Mouse (Mus musculus): ENCODE data around the gene Fam131c.
A peak's percentile ranks its signal among the peaks of the same experiment; 100 is the strongest.

The Fam131c gene

GRCm38 (mm10) chr4:141357811-141358210 is 10.2 kb upstream of the Fam131c start:
- no peak for DNase-seq (ENCODE audit: low read depth, low spot score)

- no peak for DNase-seq (ENCODE audit: low read depth, low spot score)
Measured at GRCm38 (mm10) chr4:141359222-141359621, 8.8 kb upstream of the Fam131c start.

- DNase-seq (ENCODE audit: low read depth, low spot score), result no peak
Measured at GRCm38 (mm10) chr4:141360846-141361245, 7.2 kb upstream of the Fam131c start.

- DNase-seq (ENCODE audit: low read depth, low spot score), result peak; percentile 73
Measured at GRCm38 (mm10) chr4:141362937-141363548, 5.0 kb upstream of the Fam131c start.

- no peak for DNase-seq (ENCODE audit: low read depth, low spot score)
Measured at GRCm38 (mm10) chr4:141365126-141365525, 2.9 kb upstream of the Fam131c start.

GRCm38 (mm10) chr4:141365876-141366275 is 2.1 kb upstream of the Fam131c start:
- DNase-seq (ENCODE audit: low read depth, low spot score), result no peak

GRCm38 (mm10) chr4:141372426-141372825 is 4.4 kb downstream of the Fam131c start:
- DNase-seq (ENCODE audit: low read depth, low spot score), result no peak

GRCm38 (mm10) chr4:141379674-141380073 is 11.7 kb downstream of the Fam131c start:
- DNase-seq (ENCODE audit: low read depth, low spot score), result no peak

- no peak for DNase-seq (ENCODE audit: low read depth, low spot score)
Measured at GRCm38 (mm10) chr4:141382406-141382805, 14.4 kb downstream of the Fam131c start.

- peak; percentile 50 for DNase-seq (ENCODE audit: low read depth, low spot score)
Measured at GRCm38 (mm10) chr4:141385275-141385674, 17.3 kb downstream of the Fam131c start.

GRCm38 (mm10) chr4:141386150-141386549 is 18.1 kb downstream of the Fam131c start:
- no peak for DNase-seq (ENCODE audit: low read depth, low spot score)

- peak; percentile 58 for DNase-seq (ENCODE audit: low read depth, low spot score)
Measured at GRCm38 (mm10) chr4:141387093-141387784, 19.2 kb downstream of the Fam131c start.

GRCm38 (mm10) chr4:141387933-141388332 is 19.9 kb downstream of the Fam131c start:
- DNase-seq (ENCODE audit: low read depth, low spot score), result no peak

GRCm38 (mm10) chr4:141389366-141390150 is 21.5 kb downstream of the Fam131c start:
- no peak for DNase-seq (ENCODE audit: low read depth, low spot score)

GRCm38 (mm10) chr4:141391293-141391692 is 23.3 kb downstream of the Fam131c start:
- DNase-seq (ENCODE audit: low read depth, low spot score), result no peak

GRCm38 (mm10) chr4:141394751-141395150 is 26.7 kb downstream of the Fam131c start:
- no peak for DNase-seq (ENCODE audit: low read depth, low spot score)

- no peak for DNase-seq (ENCODE audit: low read depth, low spot score)
Measured at GRCm38 (mm10) chr4:141397861-141398260, 29.8 kb downstream of the Fam131c start.

- no peak for DNase-seq (ENCODE audit: low read depth, low spot score)
Measured at GRCm38 (mm10) chr4:141398545-141398944, 30.5 kb downstream of the Fam131c start, which contains the start of gene Clcnka. Gene Clcnka, minus strand, starts transcription at chr4:141398724.

- no peak for DNase-seq (ENCODE audit: low read depth, low spot score)
Measured at GRCm38 (mm10) chr4:141400171-141400570, 32.2 kb downstream of the Fam131c start.

- peak; percentile 75 for DNase-seq (ENCODE audit: low read depth, low spot score)
Measured at GRCm38 (mm10) chr4:141404518-141405313, 36.7 kb downstream of the Fam131c start.

- no peak for DNase-seq (ENCODE audit: low read depth, low spot score)
Measured at GRCm38 (mm10) chr4:141405314-141405622, 37.2 kb downstream of the Fam131c start.
